Mouse (Mus musculus) thymus, adult 2 months (tissue): ENCODE data around the gene Wiz.

Experiments
- CTCF ChIP-seq: fragments of 200-500 bp; IDR thresholded peaks from 2 replicates; pipeline ENCODE4 v1.5.1; 2012; ENCODE audit warnings: mild to moderate bottlenecking, control low read depth, low read length, moderate library complexity, borderline replicate concordance; ENCODE audit not compliant: control insufficient read depth, poor library complexity, insufficient read depth; ENCODE audit errors: extremely low read depth
- POLR2A ChIP-seq: fragments of 200-500 bp; IDR thresholded peaks from 2 replicates; pipeline ENCODE4 v1.6.1; 2012; ENCODE audit warnings: mild to moderate bottlenecking, low read length, control low read depth, moderate library complexity; ENCODE audit not compliant: control insufficient read depth, poor library complexity, insufficient read depth; ENCODE audit errors: extremely low read depth

- TF ChIP-seq CTCF (no peak; the same call in 1 of the 2 replicates), POLR2A (no peak)
Observed at GRCm38 (mm10) chr17:32389101-32389659, at the start of gene Wiz.
